In genomic region chr2:146256321-146256875, GRCm38 (mm10) we compare ENCODE assay signal across 9 mouse cellular contexts. TPM values are rescaled to one million over a fixed set of nuclear protein-coding genes. Genes with fewer than 3 reads are reported as not detected.
DNase-seq lines count a peak whose midpoint lies in the region; ATAC-seq and TF ChIP-seq lines count a peak whose summit lies in the region.
"Had no signal": no experiment of that assay in that cellular context is flagged by ENCODE, and none has a peak within 500 bp of the region (broad histone marks: within the 10 kb centered on the region; RNA-seq: fewer than 3 reads in every experiment).

No protein-coding gene starts in this region.

- H3K9ac ChIP-seq in midbrain, embryonic 15.5 days = no peak overlapping the region
- H3K9ac ChIP-seq: embryonic facial prominence, embryonic 15.5 days had no signal

- 41% methylated on average over 3 of the region's 3 CpGs for WGBS in midbrain, embryonic 15.5 days

- H3K4me3 ChIP-seq in midbrain, embryonic 15.5 days = no peak overlapping the region
- H3K4me3 ChIP-seq: embryonic facial prominence, embryonic 15.5 days had no signal

- no peaks in the 10 kb centered on the region for H3K36me3 ChIP-seq in midbrain, embryonic 15.5 days (replicated peaks)
- H3K36me3 ChIP-seq: embryonic facial prominence, embryonic 15.5 days had no signal

- TF ChIP-seq POLR2A in brain, embryonic 14.5 days (IDR thresholded peaks at IDR 0.05; ENCODE audit: borderline replicate concordance, extremely low read depth, insufficient read depth, insufficient read length, poor library complexity, severe bottlenecking) = no peak

- H3K27ac ChIP-seq in midbrain, embryonic 15.5 days = 0 out of 2 replicates have a peak overlapping the region, but pooled peaks have one; percentile 5
- H3K27ac ChIP-seq: embryonic facial prominence, embryonic 15.5 days had no signal

- DNase-seq in embryo, embryonic 11 days = peak; percentile 47
- DNase-seq in embryo, embryonic 9.5 days (ENCODE audit: extremely low spot score) = no peak
- DNase-seq in left cerebral cortex, postnatal 4 days = peak; percentile 77
- DNase-seq in left cerebral cortex, adult 8-10 months (ENCODE audit: low spot score in 2 of 2) = no peak
- peak; percentile 86 for DNase-seq in brain, embryonic 14.5 days (ENCODE audit: low read depth)
- no peak for DNase-seq in thymus, postnatal 10 days (ENCODE audit: low spot score in 2 of 2)
- no peak for DNase-seq in heart, adult 11 months

- peaks cover 47% of the 10 kb centered on the region for H3K4me1 ChIP-seq in midbrain, embryonic 15.5 days

- H3K4me2 ChIP-seq in midbrain, embryonic 15.5 days = no peak overlapping the region
- H3K4me2 ChIP-seq: embryonic facial prominence, embryonic 15.5 days had no signal

- no peaks in the 10 kb centered on the region for H3K27me3 ChIP-seq in midbrain, embryonic 15.5 days (replicated peaks)
- H3K27me3 ChIP-seq: embryonic facial prominence, embryonic 15.5 days had no signal

- no peaks in the 10 kb centered on the region for H3K9me3 ChIP-seq in midbrain, embryonic 15.5 days
- H3K9me3 ChIP-seq: embryonic facial prominence, embryonic 15.5 days had no signal

- ATAC-seq in midbrain, embryonic 15.5 days (replicated peaks) = no peak

- TF ChIP-seq CTCF in brain, embryonic 14.5 days (IDR thresholded peaks at IDR 0.05; ENCODE audit: borderline replicate concordance, extremely low read depth, insufficient read depth, insufficient read length) = peak; percentile 51; the same call in 1 of the 2 replicates

- intact Hi-C loops in left cerebral cortex, postnatal 4 days (cut with DNase I) = no loop called here

RNA-seq across cellular contexts. Expression of gene Insm1, which starts 34.7 kb away (rescaled TPM):
- total RNA-seq in left cerebral cortex, postnatal 4 days (2021) = 10 to 100 TPM; 11.6 to 14.7 TPM
- total RNA-seq in left cerebral cortex, adult 8-10 months (2022) = 1 to 10 TPM; 4.7 to 5.9 (median 5.8) TPM
- 51.1 and 74.2 TPM in 2 replicates for polyA plus RNA-seq in brain, embryonic 14.5 days (2012; rRNA removed)
- 3.5 and 4.2 TPM in 2 replicates for polyA plus RNA-seq in midbrain, embryonic 15.5 days (2015; fragmentation: Nextera tagmentation; extraction: Ambion mirVana)

Comparison
In these comparisons a context has a peak if more than half of its experiments do, and no peak if none do; other contexts are left out.
1. DNase-seq: peak in embryo, embryonic 11 days (single experiment), left cerebral cortex, postnatal 4 days (single experiment) and brain, embryonic 14.5 days (single experiment); none in embryo, embryonic 9.5 days (single experiment), left cerebral cortex, adult 8-10 months (0 of 2), thymus, postnatal 10 days (0 of 2) and heart, adult 11 months (single experiment).